Mouse (Mus musculus) left cerebral cortex, postnatal 10 days (tissue): Measurements from ENCODE around the gene Mast4. TPM values are rescaled to one million over a fixed set of nuclear protein-coding genes. Genes with fewer than 3 reads are reported as not detected.
"Not testable (repeated sequence)": the region's sequence is repeated elsewhere in the genome, so short reads cannot be mapped to it uniquely, and the experiment has no call there.

Source experiments
- DNase-seq, 2 experiments: peaks; one replicate each; pipeline ENCODE4 v3.0.0; 2021 to 2022; ENCODE audit warnings: low spot score in 2 of 2, mixed read lengths in 1 of 2; ENCODE audit errors: extremely low spot score in 1 of 2
- intact Hi-C: fragments of 180-260 bp; cut with DNase I; formaldehyde crosslinking; loops from one replicate; pipeline ENCODE4 v1.15.1; 2025
- total RNA-seq, 2 experiments: library from RNA; stranded (reverse); gene quantifications; 2 replicates each; pipeline ENCODE4 v1.2.3; 2021

The Mast4 gene
- 10 to 100 TPM; 32.6 to 35.0 TPM for total RNA-seq

GRCm38 (mm10) chr13:103334392-103334686, at the start of gene Mast4:
TSS of gene Mast4 (minus strand) at chr13:103334497.
- DNase-seq, result peak; percentile 75 to 89
- intact Hi-C loops, result loop anchor here (10.0 kb wide), 1 partner anchor 160 kb away; no protein-coding TSS in a partner anchor

GRCm38 (mm10) chr13:103374495-103374894, 40.2 kb upstream of the Mast4 start:
- DNase-seq, result no peak

GRCm38 (mm10) chr13:103369194-103369593, 34.9 kb upstream of the Mast4 start:
- intact Hi-C loops, result no loop called here
- DNase-seq, result no peak

More at GRCm38 (mm10) chr13:103374495-103374894, 40.2 kb upstream of the Mast4 start:
- intact Hi-C loops, result no loop called here

GRCm38 (mm10) chr13:103363181-103363580, 28.9 kb upstream of the Mast4 start:
- intact Hi-C loops, result no loop called here
- no peak for DNase-seq

GRCm38 (mm10) chr13:103357415-103357814, 23.1 kb upstream of the Mast4 start:
- intact Hi-C loops, DNase-seq: not testable (repeated sequence)

GRCm38 (mm10) chr13:103356909-103357308, 22.6 kb upstream of the Mast4 start:
- intact Hi-C loops, DNase-seq: not testable (repeated sequence)

GRCm38 (mm10) chr13:103354737-103355136, 20.4 kb upstream of the Mast4 start:
- no peak for DNase-seq

GRCm38 (mm10) chr13:103344749-103345148, 10.5 kb upstream of the Mast4 start:
- intact Hi-C loops, result no loop called here
- no peak for DNase-seq

More at GRCm38 (mm10) chr13:103354737-103355136, 20.4 kb upstream of the Mast4 start:
- intact Hi-C loops, result no loop called here

GRCm38 (mm10) chr13:103344006-103344720, 9.9 kb upstream of the Mast4 start:
- no peak for DNase-seq
- intact Hi-C loops, result no loop called here

- intact Hi-C loops, result no loop called here
- DNase-seq, result no peak
Observed at GRCm38 (mm10) chr13:103341031-103341430, 6.7 kb upstream of the Mast4 start.

GRCm38 (mm10) chr13:103338616-103339015, 4.3 kb upstream of the Mast4 start:
- intact Hi-C loops, result loop anchor here (10.0 kb wide), 1 partner anchor 164 kb away; no protein-coding TSS in a partner anchor
- no peak for DNase-seq

GRCm38 (mm10) chr13:103336237-103336636, 1.9 kb upstream of the Mast4 start:
- intact Hi-C loops, result loop anchor here (10.0 kb wide), 1 partner anchor 161 kb away; no protein-coding TSS in a partner anchor
- no peak for DNase-seq

GRCm38 (mm10) chr13:103334723-103335458, 594 bp upstream of the Mast4 start:
- no peak for DNase-seq
- intact Hi-C loops, result loop anchor here (10.0 kb wide), 1 partner anchor 160 kb away; no protein-coding TSS in a partner anchor

GRCm38 (mm10) chr13:103333601-103334391, 501 bp downstream of the Mast4 start:
- peak in 1 of 2 experiments; percentile 66 for DNase-seq
- intact Hi-C loops, result loop anchor here (10.0 kb wide), 1 partner anchor 159 kb away; no protein-coding TSS in a partner anchor

- no peak for DNase-seq
- intact Hi-C loops, result loop anchor here (10.0 kb wide), 1 partner anchor 158 kb away; no protein-coding TSS in a partner anchor
Observed at GRCm38 (mm10) chr13:103333153-103333552, 1.1 kb downstream of the Mast4 start.

GRCm38 (mm10) chr13:103332731-103333130, 1.6 kb downstream of the Mast4 start:
- intact Hi-C loops, result loop anchor here (10.0 kb wide), 1 partner anchor 158 kb away; no protein-coding TSS in a partner anchor
- DNase-seq, result no peak

- DNase-seq, result no peak
- intact Hi-C loops, result loop anchor here (10.0 kb wide), 1 partner anchor 156 kb away; no protein-coding TSS in a partner anchor
Observed at GRCm38 (mm10) chr13:103331096-103331495, 3.2 kb downstream of the Mast4 start.

- no peak for DNase-seq
- intact Hi-C loops, result no loop called here
Observed at GRCm38 (mm10) chr13:103328299-103328698, 6.0 kb downstream of the Mast4 start.

GRCm38 (mm10) chr13:103327843-103328242, 6.5 kb downstream of the Mast4 start:
- no peak for DNase-seq
- intact Hi-C loops, result no loop called here
